Mouse (Mus musculus) forebrain, embryonic 11.5 days (tissue): ENCODE results near the gene Timmdc1. TPM values are rescaled to one million over a fixed set of nuclear protein-coding genes. Genes with fewer than 3 reads are reported as not detected.

Experiments
- ATAC-seq: fragments of 200-750 bp; cut with Nextera tagmentation; replicated peaks from 2 replicates; pipeline ENCODE4 v1.8.0; 2017; ENCODE audit warnings: moderate TSS enrichment; ENCODE audit not compliant: low FRiP score
- DNase-seq: peaks from one replicate; pipeline ENCODE4 v3.0.0-alpha.2; 2017; ENCODE audit warnings: low spot score
- H3K27ac ChIP-seq: fragments of 300-500 bp; sonication (generic); 2 replicates; pipeline ENCODE4 v1.5.1; 2014; ENCODE audit warnings: low read depth, low read length
- H3K27me3 ChIP-seq: fragments of 300-500 bp; sonication (generic); 2 replicates; pipeline ENCODE4 v1.6.1; 2014; ENCODE audit warnings: mild to moderate bottlenecking, low read length, mixed read lengths; ENCODE audit not compliant: control insufficient read depth, insufficient read depth
- H3K36me3 ChIP-seq: fragments of 300-500 bp; sonication (generic); 2 replicates; pipeline ENCODE4 v1.6.1; 2014; ENCODE audit warnings: mild to moderate bottlenecking, low read length, moderate library complexity, mixed read lengths; ENCODE audit not compliant: control insufficient read depth, insufficient read depth
- H3K4me1 ChIP-seq: fragments of 300-500 bp; sonication (generic); replicated peaks from 2 replicates; pipeline ENCODE4 v1.6.1; 2014; ENCODE audit warnings: low read length, mixed read lengths; ENCODE audit not compliant: control insufficient read depth, insufficient read depth
- H3K4me2 ChIP-seq: fragments of 300-500 bp; sonication (generic); 2 replicates; pipeline ENCODE4 v1.6.1; 2014; ENCODE audit warnings: low read depth, mild to moderate bottlenecking, low read length, moderate library complexity, mixed read lengths; ENCODE audit not compliant: severe bottlenecking
- H3K4me3 ChIP-seq: fragments of 300-500 bp; sonication (generic); 2 replicates; pipeline ENCODE4 v1.5.1; 2014; ENCODE audit warnings: low read depth, low read length
- H3K9ac ChIP-seq: fragments of 300-500 bp; sonication (generic); 2 replicates; pipeline ENCODE4 v1.6.1; 2014; ENCODE audit warnings: low read length
- H3K9me3 ChIP-seq: fragments of 300-500 bp; sonication (generic); 2 replicates; pipeline ENCODE4 v1.6.1; 2016; ENCODE audit warnings: low read length, mixed read lengths; ENCODE audit not compliant: control insufficient read depth
- WGBS: fragments of 180-500 bp; shearing (Covaris S2); extraction: QIAGEN DNeasy Blood & Tissue Kit; methylation state at CpG from one replicate; pipeline ENCODE4 v1.1.7; 2014; 5-methylcytosine and 5-hydroxymethylcytosine counted together
- polyA plus RNA-seq: library from polyadenylated mRNA; unstranded; fragments of >200 nt; fragmentation: Nextera tagmentation; extraction: Ambion mirVana; gene quantifications from 2 replicates; pipeline ENCODE4 v1.2.1, GENCODE M21; 2014

Gene Timmdc1
- polyA plus RNA-seq, result 30.2 and 31.3 TPM in 2 replicates

DNA sequence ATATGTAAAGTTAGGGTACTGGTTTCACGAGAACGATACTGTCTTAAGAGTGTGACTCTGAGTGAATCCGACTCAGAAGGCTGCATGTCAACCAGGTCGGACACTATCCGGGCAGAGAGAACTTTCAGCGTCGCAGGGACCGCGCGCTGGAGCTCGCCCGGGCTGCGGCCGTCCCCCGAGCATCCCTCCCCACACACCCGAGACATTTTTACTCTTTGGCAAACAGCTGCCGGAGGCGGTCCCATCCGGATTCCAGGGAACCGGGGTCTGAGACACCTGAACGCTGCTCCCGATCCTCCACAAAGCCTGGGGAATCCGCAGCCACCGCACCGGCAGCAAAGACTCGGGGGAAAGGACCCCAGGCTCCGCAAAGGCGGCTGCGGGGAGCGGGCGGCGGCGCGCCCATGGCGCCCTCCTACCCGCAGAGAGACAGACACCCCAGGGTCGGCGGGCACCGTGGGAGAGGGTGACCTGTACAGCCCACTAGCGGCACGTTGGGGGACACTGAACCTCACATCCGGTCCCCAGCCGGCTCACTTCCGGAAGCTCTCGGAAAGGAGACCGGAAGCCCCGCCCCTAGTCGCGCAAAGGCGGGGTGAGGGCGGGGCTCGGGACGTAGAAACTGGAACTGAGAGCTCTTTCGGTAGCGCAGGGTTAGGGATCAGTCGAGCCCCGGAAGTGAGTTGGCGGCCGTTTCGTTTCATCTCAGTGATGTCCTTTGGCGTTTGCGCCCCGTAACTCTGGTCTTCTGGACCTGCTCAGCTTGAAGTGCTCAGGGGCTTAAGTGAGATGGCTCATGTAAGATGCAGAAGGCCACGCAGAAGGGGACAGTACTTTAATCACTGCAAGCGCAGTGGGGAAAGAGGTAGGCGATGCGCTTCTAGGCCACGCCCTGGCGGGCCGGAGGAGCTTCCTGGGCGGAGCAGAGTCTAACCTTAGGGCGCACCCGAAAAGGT is at the start of gene Timmdc1:
Timmdc1 (minus strand) TSS at position 535 of the 956 bp plus-strand sequence.
- H3K36me3 ChIP-seq, result peaks cover 3% of the 10 kb centered on the region; the same call in 1 of the 2 replicates
- ATAC-seq (peak; percentile 98), DNase-seq (peak; percentile 97)
- under 1% methylated on average over 73 of the region's 73 CpGs for WGBS
- H3K27me3 ChIP-seq, result no peaks in the 10 kb centered on the region
- H3K4me2 ChIP-seq, result peak within 1 kb of the TSS; percentile 56
- peak within 1 kb of the TSS; percentile 92 for H3K27ac ChIP-seq
- no peaks in the 10 kb centered on the region for H3K9me3 ChIP-seq
- H3K4me1 ChIP-seq, result peaks cover 8% of the 10 kb centered on the region
- H3K9ac ChIP-seq, result peak within 1 kb of the TSS; percentile 92
- H3K4me3 ChIP-seq, result peak within 1 kb of the TSS; percentile 89

GRCm38 (mm10) chr16:38571481-38571880 is 49.0 kb upstream of the Timmdc1 start:
- H3K9me3 ChIP-seq, result no peaks in the 10 kb centered on the region
- no peak for ATAC-seq
- no peak overlapping the region for H3K4me3 ChIP-seq
- DNase-seq, result no peak
- H3K27me3 ChIP-seq, result no peaks in the 10 kb centered on the region
- no peak overlapping the region for H3K4me2 ChIP-seq
- WGBS, result 95% methylated on average over 3 of the region's 3 CpGs
- H3K36me3 ChIP-seq, result peaks cover 7% of the 10 kb centered on the region; the same call in 1 of the 2 replicates
- H3K4me1 ChIP-seq, result no peaks in the 10 kb centered on the region
- no peak overlapping the region for H3K9ac ChIP-seq
- no peak overlapping the region for H3K27ac ChIP-seq

DNA sequence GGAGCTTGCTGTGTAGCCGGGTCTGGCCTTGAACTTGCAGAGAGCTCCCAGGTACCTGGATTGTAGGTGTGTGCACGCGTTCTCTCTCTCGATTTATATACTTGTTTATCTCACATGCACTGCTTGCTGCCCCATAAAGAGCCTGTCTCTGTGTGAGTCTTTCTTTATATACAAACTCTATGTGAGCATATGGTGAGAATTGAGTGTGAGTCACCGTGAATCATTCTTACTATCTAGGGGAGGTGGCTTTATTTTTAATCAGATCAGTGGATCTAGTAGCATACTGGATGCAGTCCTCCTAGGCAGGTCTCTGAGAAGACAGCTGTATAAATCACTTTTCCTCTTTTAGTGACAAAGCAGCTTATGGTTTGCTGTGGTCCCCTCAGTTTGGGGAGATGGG is 45.7 kb upstream of the Timmdc1 start:
- H3K4me3 ChIP-seq, result no peak overlapping the region
- no peak overlapping the region for H3K27ac ChIP-seq
- no peak overlapping the region for H3K9ac ChIP-seq
- H3K36me3 ChIP-seq, result peaks cover 4% of the 10 kb centered on the region; the same call in 1 of the 2 replicates
- H3K27me3 ChIP-seq, result no peaks in the 10 kb centered on the region
- WGBS, result 96% methylated on average over 5 of the region's 5 CpGs
- no peak for ATAC-seq
- DNase-seq, result no peak
- no peaks in the 10 kb centered on the region for H3K9me3 ChIP-seq
- H3K4me1 ChIP-seq, result no peaks in the 10 kb centered on the region; the same call in 1 of the 2 replicates
- no peak overlapping the region for H3K4me2 ChIP-seq

DNA sequence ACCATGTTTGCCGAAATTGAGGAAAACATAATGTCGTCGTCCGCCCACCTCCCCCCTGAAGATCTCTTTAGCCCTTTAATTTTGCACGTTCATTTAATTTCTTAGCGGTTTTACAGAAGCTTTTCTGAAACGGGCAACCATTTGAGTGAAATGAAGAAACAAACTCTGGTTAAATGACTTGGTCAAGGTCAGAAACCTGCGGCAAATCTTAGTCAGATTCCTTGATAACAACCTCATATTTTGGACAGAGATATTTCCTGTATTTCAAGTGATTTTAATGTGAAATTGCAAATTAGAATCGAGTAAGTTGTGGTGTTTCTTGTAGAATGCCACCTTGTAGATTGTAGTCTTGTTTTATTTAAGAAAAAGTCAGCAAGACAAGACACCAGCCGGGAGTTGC is 41.1 kb upstream of the Timmdc1 start:
- peak overlapping the region; percentile 57 for H3K4me2 ChIP-seq
- no peak for ATAC-seq
- H3K27me3 ChIP-seq, result no peaks in the 10 kb centered on the region
- H3K27ac ChIP-seq, result no peak overlapping the region
- no peaks in the 10 kb centered on the region for H3K9me3 ChIP-seq
- H3K4me3 ChIP-seq, result peak overlapping the region; percentile 75
- H3K36me3 ChIP-seq, result peaks cover 2% of the 10 kb centered on the region; the same call in 1 of the 2 replicates
- H3K9ac ChIP-seq, result peak overlapping the region; percentile 72; the same call in 1 of the 2 replicates
- no peaks in the 10 kb centered on the region; the same call in 1 of the 2 replicates for H3K4me1 ChIP-seq
- DNase-seq, result no peak
- 44% methylated on average over 10 of the region's 10 CpGs for WGBS

DNA sequence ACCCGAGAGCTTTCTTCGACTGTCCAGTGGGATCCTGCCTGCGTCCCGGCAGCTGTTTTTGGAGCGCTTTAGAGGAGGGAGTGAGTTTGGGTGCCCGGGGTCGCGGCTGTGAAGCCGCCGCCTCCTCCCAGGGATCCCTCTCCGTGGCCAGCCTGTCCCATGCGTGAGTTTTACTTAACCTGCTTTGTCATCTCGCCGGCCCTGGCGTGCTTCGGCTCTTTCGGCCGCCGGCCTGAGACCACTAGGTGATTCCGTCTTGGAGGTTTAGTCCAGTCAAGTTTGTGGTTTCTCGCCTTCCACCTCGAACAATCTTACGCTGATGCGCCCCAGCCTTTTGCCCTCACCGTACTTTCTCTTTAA is 40.5 kb upstream of the Timmdc1 start:
- H3K9me3 ChIP-seq, result no peaks in the 10 kb centered on the region
- peak overlapping the region; percentile 57 for H3K4me2 ChIP-seq
- DNase-seq (no peak), ATAC-seq (peak; percentile 80; the same call in 1 of the 2 replicates)
- no peaks in the 10 kb centered on the region for H3K27me3 ChIP-seq
- H3K4me3 ChIP-seq, result peak overlapping the region; percentile 75
- H3K4me1 ChIP-seq, result no peaks in the 10 kb centered on the region; the same call in 1 of the 2 replicates
- peak overlapping the region; percentile 20; the same call in 1 of the 2 replicates for H3K27ac ChIP-seq
- under 1% methylated on average over 25 of the region's 25 CpGs for WGBS
- H3K36me3 ChIP-seq, result peaks cover 2% of the 10 kb centered on the region; the same call in 1 of the 2 replicates
- peak overlapping the region; percentile 72 for H3K9ac ChIP-seq

DNA sequence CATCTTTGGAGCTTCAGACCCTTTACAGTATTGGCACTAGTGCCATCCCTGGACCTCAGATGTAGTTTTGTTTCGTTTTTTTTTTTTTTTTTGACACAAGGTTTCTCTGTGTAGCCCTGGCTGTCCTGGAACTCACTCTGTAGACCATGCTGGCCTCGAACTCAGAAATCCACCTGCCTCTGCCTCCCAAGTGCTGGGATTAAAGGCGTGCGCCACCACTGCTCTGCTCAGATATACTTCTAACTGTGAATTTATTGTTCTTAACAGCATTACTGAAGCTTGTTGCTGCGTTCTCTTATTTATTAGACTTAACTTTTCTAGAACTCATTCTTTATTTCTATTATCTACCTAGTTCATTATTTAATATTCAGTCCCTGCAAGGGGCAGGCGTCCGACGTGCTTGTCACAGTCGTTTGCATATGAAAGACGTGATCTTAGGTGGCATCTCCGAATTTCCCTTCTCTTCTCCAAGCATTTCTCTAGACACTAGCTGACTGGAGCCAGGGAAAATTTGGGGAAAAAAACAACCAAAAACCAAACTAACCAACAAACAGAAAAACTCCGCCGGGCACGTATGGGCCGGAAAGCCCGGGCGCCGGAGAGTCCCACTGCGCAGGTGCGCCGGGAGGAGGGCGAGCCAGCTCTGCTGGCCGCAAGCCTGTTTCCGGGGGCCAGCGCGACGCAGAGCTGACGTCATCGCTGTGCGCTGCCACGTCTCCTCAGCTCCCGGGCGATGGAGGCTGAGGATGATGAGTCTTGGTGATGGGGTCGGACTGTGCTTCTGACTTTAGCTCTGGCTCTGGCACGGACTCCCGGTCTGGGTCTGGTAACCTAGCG is 39.9 kb upstream of the Timmdc1 start:
- DNase-seq (peak; percentile 97), ATAC-seq (peak; percentile 98)
- no peaks in the 10 kb centered on the region for H3K27me3 ChIP-seq
- no peaks in the 10 kb centered on the region; the same call in 1 of the 2 replicates for H3K4me1 ChIP-seq
- H3K4me3 ChIP-seq, result peak overlapping the region; percentile 75
- H3K9ac ChIP-seq, result peak overlapping the region; percentile 72
- WGBS, result 7% methylated on average over 37 of the region's 37 CpGs
- H3K9me3 ChIP-seq, result no peaks in the 10 kb centered on the region
- peak overlapping the region; percentile 20; the same call in 1 of the 2 replicates for H3K27ac ChIP-seq
- peaks cover 2% of the 10 kb centered on the region; the same call in 1 of the 2 replicates for H3K36me3 ChIP-seq
- H3K4me2 ChIP-seq, result peak overlapping the region; percentile 57

DNA sequence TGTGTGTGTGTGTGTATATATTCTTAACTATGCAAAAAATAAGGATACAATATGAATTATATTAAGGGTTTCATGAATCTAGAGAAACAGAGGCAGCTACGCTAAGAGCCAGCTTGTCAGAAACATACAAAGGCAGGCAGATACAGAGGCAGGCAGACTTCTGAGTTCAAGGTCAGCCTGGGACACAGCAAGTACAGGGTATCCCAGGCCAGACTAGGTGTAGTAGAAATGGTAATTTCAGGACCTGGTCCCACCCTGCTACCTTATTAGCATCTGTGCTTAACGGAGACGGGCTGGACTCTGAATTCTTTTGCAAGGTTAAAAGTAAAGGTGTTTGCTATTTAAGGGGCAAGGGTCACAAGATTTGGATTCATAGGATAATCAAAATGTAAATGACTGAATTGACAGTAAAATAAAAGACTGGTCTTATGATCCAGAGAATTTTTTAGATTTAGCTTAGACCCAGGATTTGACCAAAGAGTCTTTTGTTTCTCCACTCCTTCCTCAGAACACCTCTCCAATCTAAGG is 35.8 kb upstream of the Timmdc1 start, which contains the start of gene Tmem39a:
Tmem39a (plus strand) TSS at position 478 of the 528 bp plus-strand sequence.
- H3K9ac ChIP-seq, result no peak within 1 kb of the TSS
- H3K27me3 ChIP-seq, result no peaks in the 10 kb centered on the region
- H3K4me1 ChIP-seq, result no peaks in the 10 kb centered on the region
- DNase-seq (no peak), ATAC-seq (no peak)
- no peaks in the 10 kb centered on the region for H3K9me3 ChIP-seq
- no peak within 1 kb of the TSS for H3K4me3 ChIP-seq
- H3K27ac ChIP-seq, result no peak within 1 kb of the TSS
- H3K36me3 ChIP-seq, result no peaks in the 10 kb centered on the region
- 84% methylated on average over 3 of the region's 3 CpGs for WGBS
- H3K4me2 ChIP-seq, result no peak within 1 kb of the TSS

DNA sequence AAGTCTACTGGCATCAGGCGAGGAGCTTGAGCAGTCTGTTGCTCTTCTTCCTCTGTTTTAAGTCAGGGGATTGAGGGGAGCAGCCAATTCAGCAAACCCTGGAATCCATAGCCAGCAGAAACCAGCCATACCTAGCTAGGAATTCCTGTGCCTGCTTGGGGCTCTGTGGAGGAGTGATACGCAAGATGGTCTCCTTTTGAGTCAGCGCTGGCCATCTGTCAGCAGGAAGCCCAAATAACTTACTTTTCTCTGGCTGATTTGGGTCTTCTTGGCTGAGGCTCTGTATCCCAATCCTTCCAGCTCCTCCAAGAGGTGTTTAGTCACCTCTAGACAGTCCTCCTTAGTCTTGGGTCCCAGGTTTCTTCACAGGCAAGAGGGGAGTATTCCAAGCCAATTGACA is 33.5 kb upstream of the Timmdc1 start:
- Histone ChIP-seq H3K9ac (no peak overlapping the region), H3K4me2 (no peak overlapping the region), H3K27me3 (no peaks in the 10 kb centered on the region), H3K4me1 (no peaks in the 10 kb centered on the region), H3K27ac (no peak overlapping the region), H3K4me3 (no peak overlapping the region), H3K36me3 (no peaks in the 10 kb centered on the region), H3K9me3 (no peaks in the 10 kb centered on the region)
- DNase-seq, result no peak
- WGBS, result 82% methylated on average over 3 of the region's 3 CpGs
- no peak for ATAC-seq
